Mouse (Mus musculus) intestine, embryonic 15.5 days (tissue): Measurements from ENCODE around the gene Ackr1. TPM values are rescaled to one million over a fixed set of nuclear protein-coding genes. Genes with fewer than 3 reads are reported as not detected.

ENCODE experiments used
- ATAC-seq: fragments of 200-750 bp; cut with Nextera tagmentation; 2 replicates; pipeline ENCODE4 v1.8.0; 2017; ENCODE audit warnings: moderate TSS enrichment, moderate library complexity
- H3K27ac ChIP-seq: fragments of 300-500 bp; sonication (generic); 2 replicates; pipeline ENCODE4 v1.5.1; 2015; ENCODE audit warnings: mild to moderate bottlenecking, inconsistent platforms
- H3K27me3 ChIP-seq: fragments of 300-500 bp; sonication (generic); replicated peaks from 2 replicates; pipeline ENCODE4 v1.6.1; 2015; ENCODE audit warnings: inconsistent platforms
- H3K36me3 ChIP-seq: fragments of 300-500 bp; sonication (generic); 2 replicates; pipeline ENCODE4 v1.6.1; 2015; ENCODE audit warnings: inconsistent platforms
- H3K4me1 ChIP-seq: fragments of 300-500 bp; sonication (generic); replicated peaks from 2 replicates; pipeline ENCODE4 v1.6.1; 2015; ENCODE audit warnings: inconsistent platforms
- H3K4me2 ChIP-seq: fragments of 300-500 bp; sonication (generic); replicated peaks from 2 replicates; pipeline ENCODE4 v1.6.1; 2015; ENCODE audit warnings: mild to moderate bottlenecking, inconsistent platforms
- H3K4me3 ChIP-seq: fragments of 300-500 bp; sonication (generic); replicated peaks from 2 replicates; pipeline ENCODE4 v1.5.1; 2015; ENCODE audit warnings: inconsistent platforms
- H3K9ac ChIP-seq: fragments of 300-500 bp; sonication (generic); 2 replicates; pipeline ENCODE4 v1.6.1; 2015; ENCODE audit warnings: inconsistent platforms
- H3K9me3 ChIP-seq: fragments of 300-500 bp; sonication (generic); 2 replicates; pipeline ENCODE4 v1.6.1; 2016; ENCODE audit warnings: inconsistent platforms
- WGBS: fragments of 180-500 bp; shearing (Covaris S2); methylation state at CpG from one replicate; pipeline ENCODE4 v1.1.7; 2015; 5-methylcytosine and 5-hydroxymethylcytosine counted together
- polyA plus RNA-seq: library from polyadenylated mRNA; unstranded; fragments of >200 nt; fragmentation: Nextera tagmentation; extraction: Ambion mirVana; gene quantifications from 2 replicates; pipeline ENCODE4 v1.2.1, GENCODE M21; 2015

The Ackr1 gene
- polyA plus RNA-seq, 1 experiment from 2014 or later = 2.1 TPM

DNA sequence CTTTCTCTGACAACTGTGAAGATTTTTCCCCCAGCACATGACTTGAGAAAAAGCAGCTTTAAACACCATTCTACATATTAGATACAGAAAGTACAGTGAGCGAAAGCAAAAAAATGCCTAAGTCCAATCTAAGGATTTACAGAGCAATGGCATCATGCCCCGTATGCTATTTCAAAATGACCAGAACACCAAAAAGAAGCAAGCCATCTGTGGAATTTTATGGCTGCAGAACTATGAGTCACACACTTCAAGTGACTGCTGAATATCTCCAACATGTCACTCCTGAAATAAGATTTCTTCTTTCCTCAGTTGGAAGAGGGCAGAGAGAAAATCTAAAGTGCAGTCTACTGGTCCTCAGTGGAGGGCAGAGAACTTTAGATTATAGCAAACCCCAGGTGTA lies 29.9 kb upstream of the Ackr1 start:
- ATAC-seq = no peak
- Histone ChIP-seq H3K4me2 (no peak overlapping the region), H3K4me1 (peaks cover 14% of the 10 kb centered on the region), H3K9ac (no peak overlapping the region), H3K27ac (no peak overlapping the region), H3K4me3 (no peak overlapping the region), H3K27me3 (peaks cover 23% of the 10 kb centered on the region), H3K36me3 (no peaks in the 10 kb centered on the region), H3K9me3 (no peaks in the 10 kb centered on the region)
- WGBS = 75% methylated on average over 2 of the region's 2 CpGs

DNA sequence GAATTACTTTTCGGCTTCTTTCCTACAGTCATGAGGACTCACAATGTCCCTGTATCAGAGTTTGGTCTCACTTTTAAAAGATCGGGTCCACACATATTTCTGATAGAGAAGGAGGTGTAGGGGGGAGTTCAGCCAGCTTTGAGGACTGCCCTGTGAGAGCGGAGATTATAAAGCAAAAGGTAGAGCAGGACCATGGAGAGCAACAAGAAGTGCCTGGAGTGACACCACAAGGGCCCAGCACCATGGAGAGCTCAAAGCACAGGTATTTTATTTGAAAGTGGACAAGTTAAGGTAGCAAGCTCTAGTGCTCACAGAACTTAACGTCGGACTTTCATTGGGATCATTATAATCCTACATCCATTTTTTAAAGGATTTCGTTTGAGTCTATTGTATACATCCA lies 28.1 kb upstream of the Ackr1 start:
- H3K9me3 ChIP-seq = no peaks in the 10 kb centered on the region
- no peak overlapping the region for H3K4me3 ChIP-seq
- H3K9ac ChIP-seq = no peak overlapping the region
- H3K27me3 ChIP-seq = peaks cover 12% of the 10 kb centered on the region
- H3K4me1 ChIP-seq = peaks cover 2% of the 10 kb centered on the region; the same call in 1 of the 2 replicates
- no peak overlapping the region for H3K27ac ChIP-seq
- H3K36me3 ChIP-seq = no peaks in the 10 kb centered on the region
- 23% methylated on average over 6 of the region's 6 CpGs for WGBS
- ATAC-seq = no peak
- no peak overlapping the region for H3K4me2 ChIP-seq

DNA sequence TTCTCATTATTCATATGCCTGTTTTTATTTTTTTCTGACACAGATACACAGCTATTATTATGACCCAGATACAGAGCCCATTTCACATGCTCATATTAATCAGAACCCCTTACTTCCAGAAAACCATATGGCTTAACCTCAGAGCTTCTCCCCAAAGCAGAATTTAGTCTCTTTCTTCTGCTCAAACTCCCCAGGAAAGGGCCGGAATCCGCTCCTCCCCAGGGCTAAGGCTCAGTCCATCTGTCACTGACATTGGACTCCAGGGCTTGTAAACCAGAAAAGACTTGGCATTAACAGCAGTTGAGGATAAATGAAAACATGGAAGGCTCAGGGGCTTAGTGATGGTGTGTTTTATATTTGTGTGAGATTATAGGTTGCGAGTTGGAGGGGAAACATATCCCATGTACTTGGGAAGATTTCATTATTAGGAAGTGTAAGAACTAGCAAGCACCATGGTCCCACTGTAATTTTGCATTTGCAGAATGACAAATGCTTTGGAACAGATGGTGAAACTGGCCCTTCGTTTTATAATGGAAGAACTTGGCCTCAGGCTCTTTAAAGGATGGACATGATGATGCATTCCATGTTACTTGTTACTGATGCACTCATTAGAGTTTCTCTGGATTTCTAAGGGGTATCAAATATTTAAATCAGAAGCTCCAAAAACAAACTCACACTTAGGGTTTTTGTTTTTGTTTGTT lies 26.2 kb upstream of the Ackr1 start:
- no peak for ATAC-seq

GRCm38 (mm10) chr1:173357799-173358198 lies 24.2 kb upstream of the Ackr1 start:
- Histone ChIP-seq H3K4me2 (no peak overlapping the region), H3K4me3 (no peak overlapping the region), H3K27ac (no peak overlapping the region), H3K27me3 (no peaks in the 10 kb centered on the region), H3K9me3 (no peaks in the 10 kb centered on the region), H3K36me3 (no peaks in the 10 kb centered on the region), H3K4me1 (no peaks in the 10 kb centered on the region), H3K9ac (no peak overlapping the region)
- WGBS = 48% methylated on average over 4 of the region's 4 CpGs
- ATAC-seq = no peak

More for the DNA sequence above, 26.2 kb upstream of the Ackr1 start:
- H3K9me3 ChIP-seq = no peaks in the 10 kb centered on the region
- H3K9ac ChIP-seq = no peak overlapping the region
- H3K36me3 ChIP-seq = no peaks in the 10 kb centered on the region
- H3K4me2 ChIP-seq = no peak overlapping the region
- no peak overlapping the region for H3K27ac ChIP-seq
- WGBS = 72% methylated on average over 4 of the region's 4 CpGs
- H3K4me3 ChIP-seq = no peak overlapping the region
- no peaks in the 10 kb centered on the region for H3K4me1 ChIP-seq
- no peaks in the 10 kb centered on the region for H3K27me3 ChIP-seq

DNA sequence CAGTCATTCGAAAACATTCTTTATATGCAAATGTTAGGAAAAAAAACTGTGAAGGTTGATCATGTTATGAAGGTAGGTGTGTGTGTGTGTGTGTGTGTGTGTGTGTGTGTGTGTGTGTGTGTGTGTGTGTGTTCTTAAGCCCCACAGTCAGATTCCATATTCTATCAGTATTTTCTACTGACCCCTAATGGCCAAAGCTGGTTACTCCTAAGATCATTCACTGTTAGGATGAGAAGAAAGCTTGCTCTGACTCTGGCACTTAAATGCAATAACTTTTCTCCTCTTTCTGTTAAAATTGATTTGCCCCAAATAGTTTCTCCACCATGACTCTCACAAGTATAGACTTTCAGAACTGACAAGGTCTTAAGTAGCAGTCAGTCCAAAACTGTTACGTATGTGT lies 23.1 kb upstream of the Ackr1 start:
- 85% methylated on average over 2 of the region's 2 CpGs for WGBS
- no peaks in the 10 kb centered on the region for H3K27me3 ChIP-seq

DNA sequence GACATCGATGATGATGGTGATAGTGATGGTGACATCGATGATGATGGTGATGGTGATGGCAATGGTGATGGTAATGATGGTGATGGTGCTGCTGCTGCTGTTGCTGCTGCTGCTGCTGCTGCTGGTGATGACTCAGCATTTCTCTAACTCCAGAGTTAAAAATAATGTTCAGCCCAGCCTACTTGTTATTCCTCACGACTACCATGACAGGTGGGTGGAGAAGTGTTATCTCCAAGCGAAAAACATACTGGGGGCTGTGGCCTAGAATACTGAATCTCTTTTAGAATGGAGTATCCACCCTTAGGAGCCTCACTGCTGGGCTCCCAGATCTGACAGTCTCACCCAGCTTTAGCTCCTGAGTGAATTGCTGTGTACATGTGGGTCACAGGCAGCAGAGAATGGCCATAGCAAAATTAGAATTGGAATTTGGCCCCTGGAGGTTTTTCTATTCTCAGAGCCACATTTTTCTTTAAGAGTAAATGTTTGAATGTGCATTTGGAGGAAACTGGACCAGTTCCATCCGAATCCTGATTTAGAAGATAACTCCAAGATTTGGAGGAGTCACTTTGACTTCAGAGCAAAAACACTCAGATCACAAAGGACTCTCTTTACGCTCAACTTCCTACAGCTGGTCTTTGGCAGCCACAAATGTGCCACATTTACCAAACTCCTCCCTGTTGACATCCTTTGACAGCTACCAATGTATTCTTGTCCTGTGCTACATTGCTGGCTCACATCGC lies 21.7 kb upstream of the Ackr1 start:
- H3K4me3 ChIP-seq = no peak overlapping the region
- no peak overlapping the region for H3K4me2 ChIP-seq
- no peaks in the 10 kb centered on the region for H3K9me3 ChIP-seq
- no peak overlapping the region for H3K27ac ChIP-seq
- 78% methylated on average over 7 of the region's 7 CpGs for WGBS
- H3K36me3 ChIP-seq = no peaks in the 10 kb centered on the region
- H3K27me3 ChIP-seq = no peaks in the 10 kb centered on the region
- no peak; the same call in 1 of the 2 replicates for ATAC-seq
- no peak overlapping the region for H3K9ac ChIP-seq
- no peaks in the 10 kb centered on the region for H3K4me1 ChIP-seq

More for the DNA sequence above, 23.1 kb upstream of the Ackr1 start:
- Histone ChIP-seq H3K27ac (no peak overlapping the region), H3K4me3 (no peak overlapping the region), H3K4me1 (no peaks in the 10 kb centered on the region), H3K4me2 (no peak overlapping the region), H3K9ac (no peak overlapping the region), H3K9me3 (no peaks in the 10 kb centered on the region), H3K36me3 (no peaks in the 10 kb centered on the region)
- no peak for ATAC-seq

DNA sequence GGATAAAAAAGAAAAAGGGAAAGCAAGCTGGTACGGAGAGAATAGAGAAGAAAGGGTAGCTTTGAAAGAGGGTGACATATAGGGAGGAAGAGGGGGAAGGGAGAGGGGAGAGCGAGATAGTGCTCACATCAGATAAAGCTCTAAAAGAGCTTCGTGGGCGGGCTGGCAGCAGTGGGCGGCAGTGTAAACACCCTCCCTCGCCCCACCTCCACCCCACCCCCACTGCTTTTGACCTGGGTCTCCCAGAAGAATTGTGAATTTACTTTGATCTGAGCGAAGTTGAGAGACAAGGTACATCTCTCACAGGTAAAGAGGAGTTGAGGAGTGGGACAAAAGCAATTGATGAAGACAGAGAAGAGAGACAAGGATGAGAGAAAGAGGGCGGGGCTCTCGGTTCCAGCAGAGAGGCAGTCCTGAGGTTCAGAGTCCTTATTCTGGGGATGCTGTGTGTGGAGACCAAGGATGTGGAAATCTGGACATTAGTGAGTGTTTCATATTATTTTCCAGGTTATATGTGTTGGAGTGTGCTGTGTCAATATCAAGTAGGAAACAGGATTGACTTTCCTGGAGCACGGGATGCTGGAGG lies 16.9 kb upstream of the Ackr1 start, which contains the start of gene Aim2:
Gene Aim2, plus strand, starts transcription at position 508 of the 586 bp plus-strand sequence.
- Histone ChIP-seq H3K4me2 (peak within 1 kb of the TSS; percentile 55), H3K27ac (no peak within 1 kb of the TSS), H3K36me3 (no peaks in the 10 kb centered on the region), H3K9ac (no peak within 1 kb of the TSS), H3K4me3 (peak within 1 kb of the TSS; percentile 12), H3K9me3 (no peaks in the 10 kb centered on the region), H3K27me3 (no peaks in the 10 kb centered on the region), H3K4me1 (no peaks in the 10 kb centered on the region; the same call in 1 of the 2 replicates)
- WGBS = 7% methylated on average over 10 of the region's 10 CpGs
- ATAC-seq = peak; percentile 74

DNA sequence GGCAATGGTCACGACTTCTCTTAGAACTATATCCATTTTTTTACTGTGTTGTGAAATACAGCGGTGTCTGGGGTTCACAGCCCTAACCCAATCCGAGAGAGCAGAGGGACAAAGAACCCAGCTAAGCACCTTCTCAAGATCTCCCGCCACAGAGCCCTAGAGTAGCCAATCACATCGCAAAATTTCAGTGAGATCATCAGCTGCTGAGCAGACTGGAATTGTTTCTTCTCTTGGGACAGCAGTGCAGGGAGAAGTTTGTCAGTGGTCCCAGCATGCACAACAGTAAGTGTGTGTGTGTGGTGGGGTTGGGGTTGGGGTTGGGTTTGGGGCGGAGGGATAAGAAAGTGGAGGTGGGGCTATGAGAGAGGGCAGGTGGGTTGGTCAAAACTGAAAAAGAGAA lies 16.4 kb upstream of the Ackr1 start:
- H3K9me3 ChIP-seq = no peaks in the 10 kb centered on the region
- no peak overlapping the region for H3K27ac ChIP-seq
- peak overlapping the region; percentile 12; the same call in 1 of the 2 replicates for H3K4me3 ChIP-seq
- no peak overlapping the region for H3K9ac ChIP-seq
- 2% methylated on average over 6 of the region's 6 CpGs for WGBS
- H3K4me2 ChIP-seq = peak overlapping the region; percentile 55
- ATAC-seq = peak; percentile 90
- no peaks in the 10 kb centered on the region for H3K36me3 ChIP-seq
- H3K27me3 ChIP-seq = no peaks in the 10 kb centered on the region
- H3K4me1 ChIP-seq = no peaks in the 10 kb centered on the region; the same call in 1 of the 2 replicates

GRCm38 (mm10) chr1:173349192-173349591 lies 15.6 kb upstream of the Ackr1 start:
- Histone ChIP-seq H3K27ac (no peak overlapping the region), H3K27me3 (no peaks in the 10 kb centered on the region), H3K4me3 (no peak overlapping the region), H3K9me3 (no peaks in the 10 kb centered on the region), H3K36me3 (no peaks in the 10 kb centered on the region), H3K4me1 (no peaks in the 10 kb centered on the region; the same call in 1 of the 2 replicates), H3K4me2 (no peak overlapping the region), H3K9ac (no peak overlapping the region)
- WGBS = 76% methylated on average over 5 of the region's 5 CpGs
- ATAC-seq = no peak

DNA sequence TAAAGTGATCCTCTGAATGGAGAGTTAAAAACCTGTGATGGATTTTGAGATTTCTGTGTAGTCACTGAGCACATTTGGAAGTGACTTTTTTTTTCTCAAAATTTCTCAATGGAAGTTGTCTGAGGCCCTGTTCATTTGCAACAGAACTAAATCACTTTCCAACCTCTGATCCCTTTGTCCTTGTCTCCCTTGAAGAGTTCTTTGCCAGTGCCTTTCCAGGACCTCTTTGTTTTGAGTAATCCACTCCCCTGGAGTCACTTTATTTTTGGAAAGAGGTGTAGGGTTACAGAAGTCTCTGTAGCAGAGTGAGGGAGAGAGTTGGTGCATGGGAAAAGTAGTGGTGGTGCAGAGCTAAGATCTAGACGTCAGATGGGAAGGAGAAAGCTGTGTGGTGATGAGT lies 15.0 kb upstream of the Ackr1 start:
- Histone ChIP-seq H3K4me2 (no peak overlapping the region), H3K4me1 (no peaks in the 10 kb centered on the region; the same call in 1 of the 2 replicates), H3K9me3 (no peaks in the 10 kb centered on the region), H3K9ac (no peak overlapping the region), H3K36me3 (no peaks in the 10 kb centered on the region), H3K4me3 (no peak overlapping the region), H3K27ac (no peak overlapping the region), H3K27me3 (no peaks in the 10 kb centered on the region)
- WGBS = 43% methylated on average over 1 of the region's 1 CpGs
- ATAC-seq = no peak

- H3K27ac ChIP-seq = no peak overlapping the region
- WGBS = 89% methylated on average over 4 of the region's 4 CpGs
- H3K9ac ChIP-seq = no peak overlapping the region
- no peaks in the 10 kb centered on the region for H3K9me3 ChIP-seq
- H3K4me3 ChIP-seq = no peak overlapping the region
- H3K4me1 ChIP-seq = no peaks in the 10 kb centered on the region; the same call in 1 of the 2 replicates
- no peaks in the 10 kb centered on the region for H3K36me3 ChIP-seq
- H3K4me2 ChIP-seq = no peak overlapping the region
- no peak for ATAC-seq
- H3K27me3 ChIP-seq = no peaks in the 10 kb centered on the region
Measured at GRCm38 (mm10) chr1:173345112-173345511, 11.6 kb upstream of the Ackr1 start.

DNA sequence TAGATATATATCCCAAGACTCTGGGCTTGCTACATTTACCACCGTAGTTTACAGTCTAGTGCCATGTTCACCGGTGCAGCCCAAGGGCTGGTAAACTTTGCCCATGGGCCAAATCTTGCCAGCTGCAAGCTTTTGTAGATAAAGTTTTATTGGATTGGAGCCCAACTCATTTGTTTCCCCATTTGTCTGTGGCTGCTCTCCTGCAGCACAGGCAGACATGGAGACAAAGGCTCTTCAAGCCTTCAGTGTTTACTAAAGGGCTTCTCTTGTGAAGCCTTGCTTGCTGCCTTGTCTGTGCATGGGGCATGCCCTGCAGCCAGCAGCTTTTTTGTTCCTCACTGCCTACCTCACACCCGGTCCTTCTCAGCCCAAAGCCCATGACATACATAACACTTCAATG lies 10.4 kb upstream of the Ackr1 start:
- Histone ChIP-seq H3K9me3 (no peaks in the 10 kb centered on the region), H3K4me2 (no peak overlapping the region), H3K9ac (no peak overlapping the region), H3K27ac (no peak overlapping the region), H3K4me3 (no peak overlapping the region), H3K27me3 (no peaks in the 10 kb centered on the region), H3K36me3 (no peaks in the 10 kb centered on the region), H3K4me1 (no peaks in the 10 kb centered on the region)
- WGBS = 63% methylated on average over 3 of the region's 3 CpGs
- no peak for ATAC-seq
